Mouse (Mus musculus): Measurements from ENCODE around the gene Pik3c2a.

DNA sequence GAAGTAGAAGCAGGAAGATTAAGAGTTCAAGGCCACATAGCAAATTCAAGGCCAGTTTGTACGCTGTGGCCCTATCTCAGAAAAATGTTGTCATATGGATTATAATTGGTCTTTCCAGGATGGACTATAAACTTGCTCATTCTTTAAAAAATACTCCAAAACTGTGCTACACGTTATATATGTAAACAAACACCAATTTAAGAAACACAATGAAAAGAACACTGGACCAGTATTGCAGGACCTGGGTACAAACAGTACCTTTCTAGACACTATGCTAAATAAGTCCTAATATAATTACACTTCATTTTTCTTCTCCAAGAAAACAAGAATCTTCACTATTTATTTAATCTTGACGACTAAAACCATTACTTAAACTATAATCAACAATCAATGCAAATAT is 11.6 kb downstream of the Pik3c2a start:
- no peak for TF ChIP-seq CTCF (IDR thresholded peaks at IDR 0.05; ENCODE audit: borderline replicate concordance, insufficient read depth, low read depth, low read length)
- TF ChIP-seq POLR2A (IDR thresholded peaks at IDR 0.05; ENCODE audit: borderline replicate concordance, insufficient read depth, low read length): no peak

Measured in cerebellum, adult 2 months (tissue).